Comparison of ENCODE assay signal across 19 mouse cellular contexts in the genomic region with DNA sequence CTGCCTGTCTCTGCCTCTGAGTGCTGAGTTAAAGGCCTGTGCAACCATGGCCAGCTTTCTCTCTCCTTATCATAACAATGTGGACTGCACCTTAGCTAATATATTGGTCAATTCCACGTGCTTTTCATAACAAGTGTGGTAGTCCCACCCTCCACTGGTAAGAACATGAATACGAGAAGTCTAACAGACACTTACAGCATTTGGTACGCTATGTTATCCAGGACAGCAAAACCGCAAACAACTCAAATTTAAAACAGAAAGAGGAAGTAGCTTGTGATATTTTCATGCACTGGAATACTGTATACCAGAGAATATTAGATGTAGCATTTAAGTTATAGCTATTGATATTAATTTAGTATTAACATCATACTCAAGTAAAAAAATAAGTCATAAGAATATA.
"Had no signal": no experiment of that assay in that cellular context is flagged by ENCODE, and none has a peak within 500 bp of the region (broad histone marks: within the 10 kb centered on the region; RNA-seq: fewer than 3 reads in every experiment).

No protein-coding gene starts in this region.

- H3K9me3 ChIP-seq: limb, embryonic 15.5 days; liver, embryonic 15.5 days; lung, embryonic 15.5 days; midbrain, embryonic 13.5 days had no signal

- ATAC-seq: midbrain, embryonic 16.5 days had no signal

- H3K4me1 ChIP-seq: limb, embryonic 15.5 days; liver, embryonic 12.5 days; liver, embryonic 15.5 days; megakaryocyte, embryonic 14.5 days had no signal

- H3K27me3 ChIP-seq: limb, embryonic 12.5 days; limb, embryonic 15.5 days; liver, embryonic 15.5 days; lung, embryonic 15.5 days; midbrain, embryonic 13.5 days had no signal

- H3K36me3 ChIP-seq: liver, embryonic 12.5 days; liver, embryonic 15.5 days had no signal

- H3K4me3 ChIP-seq: limb, embryonic 12.5 days; limb, embryonic 15.5 days; liver, embryonic 12.5 days; liver, embryonic 15.5 days; lung, embryonic 15.5 days; megakaryocyte, embryonic 14.5 days; midbrain, embryonic 10.5 days; midbrain, embryonic 13.5 days had no signal

- DNase-seq: kidney, postnatal 25 days; left cerebral cortex, postnatal 4 days; lung, adult 18-20 months; lung, postnatal 10 days; lung, postnatal 36 days; thymus, adult 2 months; thymus, postnatal 14 days; thymus, postnatal 4 days had no signal

- H3K27ac ChIP-seq: kidney, postnatal 0 days; limb, embryonic 12.5 days; limb, embryonic 15.5 days; liver, embryonic 12.5 days; liver, embryonic 15.5 days; lung, embryonic 15.5 days; midbrain, embryonic 10.5 days; midbrain, embryonic 13.5 days; stomach, postnatal 0 days had no signal

- H3K9ac ChIP-seq: limb, embryonic 12.5 days; limb, embryonic 15.5 days; liver, embryonic 12.5 days; liver, embryonic 15.5 days; lung, embryonic 15.5 days; midbrain, embryonic 13.5 days had no signal
